Mouse (Mus musculus): ENCODE measurements at regions not wholly inside any gene's neighbourhood (a gene's known extent, or its start where the extent isn't known, plus 50 kb on each side); places are given as distances from the start of the nearest gene placed in this dataset.

- no peak for DNase-seq (ENCODE audit: inconsistent ontology term)
Observed at GRCm38 (mm10) chr16:78247189-78247588, 54.1 kb upstream of the Cxadr start.

GRCm38 (mm10) chr16:78242678-78243077 is 58.6 kb upstream of the Cxadr start:
- peak; percentile 18 for DNase-seq (ENCODE audit: inconsistent ontology term)

- DNase-seq (ENCODE audit: inconsistent ontology term): no peak
Observed at GRCm38 (mm10) chr16:78240152-78240551, 61.1 kb upstream of the Cxadr start.

GRCm38 (mm10) chr16:78238052-78238701 is 63.1 kb upstream of the Cxadr start:
- DNase-seq (ENCODE audit: inconsistent ontology term): peak; percentile 92

GRCm38 (mm10) chr16:78237641-78238051 is 63.6 kb upstream of the Cxadr start:
- DNase-seq (ENCODE audit: inconsistent ontology term): peak; percentile 73

GRCm38 (mm10) chr16:78236746-78237640 is 64.3 kb upstream of the Cxadr start:
- DNase-seq (ENCODE audit: inconsistent ontology term): no peak

GRCm38 (mm10) chr16:78232205-78232604 is 69.1 kb upstream of the Cxadr start:
- no peak for DNase-seq (ENCODE audit: inconsistent ontology term)

- no peak for DNase-seq (ENCODE audit: inconsistent ontology term)
Observed at GRCm38 (mm10) chr16:78229013-78229412, 72.3 kb upstream of the Cxadr start.

GRCm38 (mm10) chr16:78222377-78222776 is 78.9 kb upstream of the Cxadr start:
- no peak for DNase-seq (ENCODE audit: inconsistent ontology term)

GRCm38 (mm10) chr16:78221781-78222180 is 79.5 kb upstream of the Cxadr start:
- no peak for DNase-seq (ENCODE audit: inconsistent ontology term)

- DNase-seq (ENCODE audit: inconsistent ontology term): peak; percentile 12
Observed at GRCm38 (mm10) chr16:78217633-78218032, 83.7 kb upstream of the Cxadr start.

- no peak for DNase-seq (ENCODE audit: inconsistent ontology term)
Observed at GRCm38 (mm10) chr16:78216752-78217351, 84.4 kb upstream of the Cxadr start.

- no peak for DNase-seq (ENCODE audit: inconsistent ontology term)
Observed at GRCm38 (mm10) chr16:78211687-78212086, 89.6 kb upstream of the Cxadr start.

GRCm38 (mm10) chr16:78208321-78208720 is 93.0 kb upstream of the Cxadr start:
- no peak for DNase-seq (ENCODE audit: inconsistent ontology term)

GRCm38 (mm10) chr16:78204332-78204731 is 97.0 kb upstream of the Cxadr start:
- no peak for DNase-seq (ENCODE audit: inconsistent ontology term)

- DNase-seq (ENCODE audit: inconsistent ontology term): no peak
Observed at GRCm38 (mm10) chr16:78200044-78200830, 101.1 kb upstream of the Cxadr start.

GRCm38 (mm10) chr16:78199252-78199651 is 102.0 kb upstream of the Cxadr start:
- DNase-seq (ENCODE audit: inconsistent ontology term): no peak

GRCm38 (mm10) chr16:78198642-78199121 is 102.6 kb upstream of the Cxadr start:
- DNase-seq (ENCODE audit: inconsistent ontology term): peak; percentile 55

GRCm38 (mm10) chr16:78197252-78197896 is 103.9 kb upstream of the Cxadr start:
- DNase-seq (ENCODE audit: inconsistent ontology term): peak; percentile 77

- peak; percentile 38 for DNase-seq (ENCODE audit: inconsistent ontology term)
Observed at GRCm38 (mm10) chr16:78170627-78171605, 130.4 kb upstream of the Cxadr start.
